Mouse (Mus musculus) hindbrain, embryonic 15.5 days (tissue): ENCODE measurements around the gene Map3k9. TPM values are rescaled to one million over a fixed set of nuclear protein-coding genes. Genes with fewer than 3 reads are reported as not detected.

Source experiments
- ATAC-seq: fragments of 200-750 bp; cut with Nextera tagmentation; 2 replicates; pipeline ENCODE4 v1.8.0; 2017; ENCODE audit warnings: low read depth, moderate number of reproducible peaks, moderate TSS enrichment; ENCODE audit not compliant: low FRiP score
- H3K27ac ChIP-seq: fragments of 300-500 bp; sonication (generic); replicated peaks from 2 replicates; pipeline ENCODE4 v1.5.1; 2015; ENCODE audit warnings: mild to moderate bottlenecking, inconsistent platforms
- H3K27me3 ChIP-seq: fragments of 300-500 bp; sonication (generic); 2 replicates; pipeline ENCODE4 v1.6.1; 2015; ENCODE audit warnings: control low read depth, inconsistent platforms
- H3K36me3 ChIP-seq: fragments of 300-500 bp; sonication (generic); 2 replicates; pipeline ENCODE4 v1.6.1; 2015; ENCODE audit warnings: control low read depth, inconsistent platforms
- H3K4me1 ChIP-seq: fragments of 300-500 bp; sonication (generic); replicated peaks from 2 replicates; pipeline ENCODE4 v1.6.1; 2015; ENCODE audit warnings: control low read depth, inconsistent platforms
- H3K4me2 ChIP-seq: fragments of 300-500 bp; sonication (generic); 2 replicates; pipeline ENCODE4 v1.6.1; 2015; ENCODE audit warnings: moderate library complexity, mild to moderate bottlenecking, inconsistent platforms
- H3K4me3 ChIP-seq: fragments of 300-500 bp; sonication (generic); 2 replicates; pipeline ENCODE4 v1.5.1; 2015; ENCODE audit warnings: mild to moderate bottlenecking, inconsistent platforms
- H3K9ac ChIP-seq: fragments of 300-500 bp; sonication (generic); 2 replicates; pipeline ENCODE4 v1.6.1; 2015; ENCODE audit warnings: inconsistent platforms
- H3K9me3 ChIP-seq: fragments of 300-500 bp; sonication (generic); 2 replicates; pipeline ENCODE4 v1.6.1; 2016; ENCODE audit warnings: control low read depth, inconsistent platforms
- WGBS: fragments of 180-500 bp; shearing (Covaris S2); methylation state at CpG from one replicate; pipeline ENCODE4 v1.1.7; 2015; 5-methylcytosine and 5-hydroxymethylcytosine counted together
- polyA plus RNA-seq: library from polyadenylated mRNA; unstranded; fragments of >200 nt; fragmentation: Nextera tagmentation; extraction: Ambion mirVana; gene quantifications from 2 replicates; pipeline ENCODE4 v1.2.1, GENCODE M21; 2015

Map3k9 gene
- polyA plus RNA-seq, 1 experiment from 2014 or later: 11.4 TPM

DNA sequence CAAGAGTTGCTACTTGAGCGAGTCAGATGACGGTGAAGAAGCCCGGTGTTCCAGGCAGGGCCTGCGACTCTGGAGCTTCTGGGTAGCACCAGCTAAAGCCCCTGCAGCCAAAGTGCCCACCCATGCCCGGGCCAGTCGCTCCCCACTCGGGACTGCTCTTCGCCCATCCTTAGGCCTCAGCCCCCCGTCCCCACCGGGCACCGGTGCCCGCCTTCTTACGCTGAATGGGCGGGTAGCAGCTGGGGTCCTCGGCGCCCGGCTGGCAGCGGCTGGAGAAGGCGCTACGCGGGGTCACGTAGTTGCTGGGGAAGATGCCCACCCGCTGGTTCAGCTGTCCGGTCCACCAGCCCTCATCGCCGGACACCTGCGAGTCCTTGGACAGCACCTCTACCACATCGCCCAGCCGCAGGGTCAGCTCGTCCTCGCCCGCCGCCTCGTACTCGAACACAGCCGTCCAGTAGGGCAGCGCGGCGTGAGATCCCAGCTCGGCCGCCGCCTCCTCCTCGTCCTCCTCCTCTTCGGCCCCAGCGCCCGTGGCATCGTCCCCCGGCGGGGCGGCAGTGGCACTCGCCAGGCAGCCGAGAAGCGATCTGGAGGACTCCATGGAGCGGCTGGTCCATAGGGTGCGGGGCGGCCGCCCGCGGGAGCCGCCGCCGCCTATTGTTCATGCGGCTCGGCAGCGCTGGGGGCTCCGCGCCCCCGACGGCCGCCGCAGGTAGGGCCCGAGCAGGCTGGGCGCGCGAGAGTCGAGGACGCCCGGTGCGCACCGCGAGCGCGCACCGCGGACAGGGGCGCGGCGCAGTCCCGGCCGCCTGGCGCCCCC is 493 bp downstream of the Map3k9 start:
- Histone ChIP-seq H3K4me2 (peak overlapping the region; percentile 59), H3K27me3 (no peaks in the 10 kb centered on the region), H3K9ac (peak overlapping the region; percentile 81), H3K4me1 (peaks cover 28% of the 10 kb centered on the region), H3K27ac (peak overlapping the region; percentile 80), H3K36me3 (no peaks in the 10 kb centered on the region), H3K4me3 (peak overlapping the region; percentile 64), H3K9me3 (no peaks in the 10 kb centered on the region)
- under 1% methylated on average over 64 of the region's 91 CpGs for WGBS
- ATAC-seq: peak; percentile 36

DNA sequence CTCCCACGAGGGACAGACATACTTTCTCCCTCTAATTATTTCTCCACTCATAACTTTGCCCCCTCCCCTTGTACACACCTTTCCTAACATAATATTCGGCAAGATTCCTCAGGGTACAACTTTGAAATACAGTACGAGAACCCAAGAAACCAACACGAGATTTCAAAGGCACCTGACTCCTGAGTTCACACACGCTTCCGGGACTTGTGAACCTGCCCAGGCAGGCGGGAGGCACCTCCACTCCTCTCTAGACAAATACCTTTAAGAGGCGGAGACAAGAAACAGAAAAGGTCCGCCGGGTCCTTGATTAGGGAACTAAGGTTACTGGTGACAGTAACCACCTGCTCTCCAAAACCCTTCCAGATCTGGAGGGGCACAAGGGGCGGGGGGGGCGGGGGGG is 1.1 kb downstream of the Map3k9 start:
- Histone ChIP-seq H3K9ac (peak overlapping the region; percentile 81), H3K4me3 (peak overlapping the region; percentile 64), H3K36me3 (no peaks in the 10 kb centered on the region), H3K27me3 (no peaks in the 10 kb centered on the region), H3K4me1 (peaks cover 28% of the 10 kb centered on the region), H3K27ac (no peak overlapping the region), H3K9me3 (no peaks in the 10 kb centered on the region), H3K4me2 (peak overlapping the region; percentile 59)
- 6% methylated on average over 12 of the region's 12 CpGs for WGBS
- no peak for ATAC-seq

DNA sequence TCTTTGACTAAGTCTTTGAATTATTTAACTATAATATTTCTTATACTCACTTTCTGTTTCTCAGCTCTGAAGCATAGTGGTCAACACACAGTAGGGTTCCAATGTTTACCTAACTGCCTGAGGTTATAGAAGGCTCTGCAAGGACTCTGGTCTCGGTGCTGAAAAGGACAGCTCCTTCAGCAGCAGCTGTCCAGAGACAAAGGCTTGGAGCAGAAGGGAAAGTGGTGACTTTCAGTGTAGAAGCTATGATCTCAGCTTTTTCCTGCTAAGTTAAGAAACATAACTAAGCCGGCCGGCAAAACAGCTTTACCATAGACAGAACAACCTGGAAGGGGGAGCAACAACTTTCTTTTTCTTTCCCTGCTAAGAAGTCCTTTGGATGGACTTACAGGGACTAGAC is 4.8 kb downstream of the Map3k9 start:
- Histone ChIP-seq H3K27me3 (no peaks in the 10 kb centered on the region), H3K27ac (no peak overlapping the region), H3K4me1 (peaks cover 20% of the 10 kb centered on the region), H3K4me2 (no peak overlapping the region), H3K36me3 (peaks cover 11% of the 10 kb centered on the region), H3K4me3 (no peak overlapping the region), H3K9me3 (no peaks in the 10 kb centered on the region), H3K9ac (no peak overlapping the region)
- ATAC-seq: no peak
- WGBS: 67% methylated on average over 3 of the region's 3 CpGs

DNA sequence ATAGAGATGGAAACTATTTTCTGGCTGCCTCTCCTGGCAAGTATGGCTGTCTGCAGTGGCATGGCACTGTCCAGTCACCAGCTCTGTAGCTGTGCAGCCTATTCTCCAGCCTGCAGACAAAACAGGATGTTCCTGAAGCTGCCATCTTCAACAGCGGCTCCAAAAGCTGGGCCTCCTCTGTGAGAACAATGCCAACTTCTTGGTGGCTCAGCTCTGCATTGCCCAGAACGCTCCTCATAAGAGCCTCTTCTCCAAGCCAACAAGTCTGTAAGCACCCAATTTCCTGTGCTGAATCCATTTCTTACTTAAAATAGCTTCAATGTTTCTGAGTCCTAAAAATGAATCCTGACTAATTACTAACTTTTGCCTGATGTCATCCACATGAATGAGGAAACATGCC is 5.3 kb downstream of the Map3k9 start:
- Histone ChIP-seq H3K4me3 (no peak overlapping the region), H3K9ac (no peak overlapping the region), H3K4me2 (no peak overlapping the region), H3K27me3 (no peaks in the 10 kb centered on the region), H3K27ac (no peak overlapping the region), H3K9me3 (no peaks in the 10 kb centered on the region), H3K4me1 (peaks cover 20% of the 10 kb centered on the region), H3K36me3 (peaks cover 11% of the 10 kb centered on the region)
- 86% methylated on average over 2 of the region's 2 CpGs for WGBS
- no peak for ATAC-seq

DNA sequence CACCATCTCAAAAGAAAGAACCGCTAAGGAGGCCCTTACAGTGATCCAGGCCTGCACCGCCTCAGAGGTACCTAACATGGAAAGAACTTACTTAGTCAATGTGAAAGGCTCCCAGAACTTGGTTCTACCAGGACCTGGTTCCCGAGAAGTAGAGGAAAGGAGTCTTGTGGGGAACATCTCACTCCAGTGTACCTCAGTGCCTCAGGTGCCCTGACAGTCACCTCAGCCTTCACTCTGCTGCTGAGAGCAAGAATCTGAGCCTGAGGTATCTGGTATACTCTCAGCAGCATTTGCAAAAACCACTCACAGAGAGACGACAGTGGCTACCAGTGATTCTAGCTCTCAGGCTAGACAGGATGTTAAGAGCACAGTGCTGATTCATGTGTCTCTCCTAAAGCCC is 6.8 kb downstream of the Map3k9 start:
- 90% methylated on average over 4 of the region's 4 CpGs for WGBS
- H3K4me2 ChIP-seq: no peak overlapping the region

DNA sequence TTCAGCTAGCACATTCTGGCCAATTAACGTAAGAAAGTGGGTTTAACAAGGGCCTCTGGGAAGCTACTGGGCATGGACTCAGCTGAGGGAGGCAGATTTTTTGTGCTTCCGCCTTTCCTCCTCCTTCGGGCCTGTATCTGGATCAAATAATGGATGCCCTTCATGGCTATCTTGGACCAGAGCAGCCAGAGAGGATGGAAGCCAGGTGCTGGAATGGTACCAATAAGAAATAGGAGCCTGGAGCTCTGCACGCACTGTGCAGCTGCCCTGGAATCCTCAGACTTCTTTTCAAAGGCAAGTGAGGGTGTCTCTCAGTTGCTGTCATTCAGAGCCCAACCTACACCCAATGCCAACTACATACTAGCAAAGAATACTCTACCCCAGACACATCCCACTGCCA is 11.5 kb downstream of the Map3k9 start:
- H3K4me2 ChIP-seq: no peak overlapping the region
- no peaks in the 10 kb centered on the region for H3K9me3 ChIP-seq
- no peak for ATAC-seq
- peaks cover 26% of the 10 kb centered on the region for H3K36me3 ChIP-seq
- no peaks in the 10 kb centered on the region for H3K27me3 ChIP-seq
- no peak overlapping the region for H3K27ac ChIP-seq
- no peak overlapping the region for H3K4me3 ChIP-seq
- H3K9ac ChIP-seq: no peak overlapping the region
- H3K4me1 ChIP-seq: no peaks in the 10 kb centered on the region
- 84% methylated on average over 4 of the region's 4 CpGs for WGBS

More for the DNA sequence above, 6.8 kb downstream of the Map3k9 start:
- Histone ChIP-seq H3K36me3 (peaks cover 21% of the 10 kb centered on the region), H3K4me3 (no peak overlapping the region), H3K4me1 (peaks cover 15% of the 10 kb centered on the region), H3K27me3 (no peaks in the 10 kb centered on the region), H3K9me3 (no peaks in the 10 kb centered on the region), H3K27ac (no peak overlapping the region), H3K9ac (no peak overlapping the region)
- ATAC-seq: no peak

DNA sequence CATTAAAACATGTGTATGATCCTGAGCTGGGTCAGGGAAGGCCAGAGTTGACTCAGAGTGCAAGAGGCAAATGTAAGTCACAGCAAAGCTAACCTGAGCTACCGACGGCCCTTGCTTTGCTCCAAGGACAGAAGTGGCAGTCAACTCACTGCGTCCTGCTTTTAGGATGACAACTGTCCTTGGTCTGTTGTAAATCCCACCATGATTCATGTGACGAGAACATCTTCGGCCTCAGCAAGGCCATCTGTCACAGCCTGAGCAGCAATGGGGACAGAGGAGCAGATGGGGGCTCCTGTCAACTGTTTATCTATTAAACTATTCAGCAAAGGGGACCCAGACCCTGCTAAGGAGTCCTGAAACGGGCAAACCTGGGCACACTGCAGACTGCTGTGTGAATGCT is 15.6 kb downstream of the Map3k9 start:
- Histone ChIP-seq H3K4me3 (no peak overlapping the region), H3K9ac (no peak overlapping the region), H3K36me3 (0 out of 2 replicates have a peak, but pooled peaks cover 13% of the 10 kb centered on the region), H3K4me1 (0 out of 2 replicates have a peak, but pooled peaks cover 3% of the 10 kb centered on the region), H3K27me3 (no peaks in the 10 kb centered on the region), H3K9me3 (no peaks in the 10 kb centered on the region), H3K4me2 (no peak overlapping the region), H3K27ac (no peak overlapping the region)
- ATAC-seq: no peak
- WGBS: 82% methylated on average over 6 of the region's 6 CpGs

DNA sequence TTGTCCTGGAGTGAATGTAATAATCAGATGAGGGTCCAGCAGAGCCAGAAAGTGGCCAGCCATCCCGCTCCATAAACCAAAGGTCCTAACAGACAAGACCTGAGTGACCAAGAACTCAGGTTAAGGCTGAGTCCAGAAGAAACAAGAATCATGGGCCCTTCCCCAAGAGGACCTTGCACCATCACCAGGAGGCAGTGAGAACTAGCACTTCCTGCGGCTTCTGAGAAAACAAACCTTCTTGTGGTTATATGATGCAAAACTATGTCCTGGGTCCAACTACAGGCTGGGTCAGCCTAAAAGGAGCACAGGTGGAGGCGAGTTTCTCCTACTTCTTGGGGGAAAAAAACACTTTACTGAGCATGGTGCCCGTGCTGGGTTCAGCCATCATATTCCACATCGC is 16.6 kb downstream of the Map3k9 start:
- H3K9ac ChIP-seq: no peak overlapping the region
- H3K9me3 ChIP-seq: no peaks in the 10 kb centered on the region
- WGBS: 98% methylated on average over 5 of the region's 5 CpGs
- H3K27ac ChIP-seq: no peak overlapping the region
- H3K36me3 ChIP-seq: 0 out of 2 replicates have a peak, but pooled peaks cover 5% of the 10 kb centered on the region
- no peak for ATAC-seq
- H3K4me2 ChIP-seq: no peak overlapping the region
- no peaks in the 10 kb centered on the region for H3K27me3 ChIP-seq
- 0 out of 2 replicates have a peak, but pooled peaks cover 3% of the 10 kb centered on the region for H3K4me1 ChIP-seq
- H3K4me3 ChIP-seq: no peak overlapping the region

DNA sequence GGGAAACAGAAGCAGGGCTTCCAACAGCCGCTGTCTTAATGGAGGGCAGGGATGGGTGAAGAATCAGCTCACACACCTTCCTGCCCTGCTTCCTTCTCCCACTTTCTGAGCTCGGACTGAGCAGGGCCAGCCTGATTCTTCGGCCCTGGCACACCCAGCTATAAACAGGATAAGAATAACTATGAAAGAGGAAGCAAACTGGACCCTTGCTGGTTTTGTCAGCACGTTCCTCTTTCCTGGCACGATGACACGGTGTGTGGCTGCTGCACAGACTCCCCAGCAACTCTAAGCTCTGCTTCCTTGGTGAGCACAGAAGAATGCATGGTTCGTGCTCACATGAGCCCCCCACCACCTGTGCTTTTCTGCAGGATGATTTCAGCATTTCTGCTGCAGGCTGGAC is 26.3 kb downstream of the Map3k9 start:
- Histone ChIP-seq H3K4me2 (no peak overlapping the region), H3K36me3 (no peaks in the 10 kb centered on the region), H3K4me1 (peaks cover 13% of the 10 kb centered on the region), H3K27ac (no peak overlapping the region), H3K27me3 (no peaks in the 10 kb centered on the region), H3K9me3 (no peaks in the 10 kb centered on the region), H3K9ac (no peak overlapping the region), H3K4me3 (no peak overlapping the region)
- ATAC-seq: 0 out of 2 replicates have a peak, but pooled peaks have one; percentile 66
- 48% methylated on average over 7 of the region's 7 CpGs for WGBS

DNA sequence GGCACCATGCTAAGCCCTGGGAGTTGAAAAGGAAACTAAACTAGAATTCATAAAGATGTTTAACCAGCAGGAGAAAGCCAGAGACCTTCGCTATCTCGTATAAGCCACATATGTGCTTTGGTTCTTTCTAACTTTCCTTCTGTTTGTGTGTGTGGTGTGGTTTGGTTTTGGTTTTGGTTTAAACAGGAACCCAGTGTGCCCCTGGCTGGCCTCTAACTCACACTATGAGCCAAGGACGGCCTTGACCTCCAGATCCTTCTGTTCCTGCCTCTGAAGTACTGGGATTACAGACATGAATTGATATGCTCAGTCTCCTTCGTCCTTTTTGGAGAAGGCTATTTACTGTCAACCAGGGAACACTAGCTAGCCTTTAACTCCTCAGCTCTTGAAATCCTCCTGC is 29.9 kb downstream of the Map3k9 start:
- Histone ChIP-seq H3K4me1 (peaks cover 20% of the 10 kb centered on the region), H3K27ac (no peak overlapping the region), H3K27me3 (no peaks in the 10 kb centered on the region), H3K36me3 (no peaks in the 10 kb centered on the region), H3K9me3 (no peaks in the 10 kb centered on the region), H3K4me2 (no peak overlapping the region), H3K4me3 (no peak overlapping the region), H3K9ac (no peak overlapping the region)
- no peak for ATAC-seq
- 83% methylated on average over 4 of the region's 4 CpGs for WGBS

DNA sequence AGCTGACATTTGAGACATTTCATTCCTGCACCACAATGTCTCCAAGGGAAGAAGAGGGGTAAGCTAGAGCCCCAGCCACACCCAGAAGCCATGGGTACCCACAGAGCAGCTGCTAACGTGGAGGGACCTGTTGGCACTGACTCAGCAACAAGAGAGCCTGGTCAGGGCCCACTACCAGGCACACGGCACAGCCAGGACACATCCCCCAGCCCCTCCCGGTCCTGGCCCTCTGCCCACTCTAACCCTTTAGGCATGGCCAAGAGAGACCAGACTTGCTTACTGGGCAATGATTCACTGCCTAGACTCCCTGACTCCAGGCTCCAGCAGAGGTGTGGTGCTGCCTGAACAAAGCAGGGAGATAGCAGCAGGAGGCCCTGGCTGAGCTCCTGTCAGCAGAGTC is 32.1 kb downstream of the Map3k9 start:
- Histone ChIP-seq H3K36me3 (no peaks in the 10 kb centered on the region), H3K4me2 (no peak overlapping the region), H3K4me3 (no peak overlapping the region), H3K9me3 (no peaks in the 10 kb centered on the region), H3K27me3 (no peaks in the 10 kb centered on the region), H3K9ac (no peak overlapping the region), H3K27ac (no peak overlapping the region), H3K4me1 (0 out of 2 replicates have a peak, but pooled peaks cover 7% of the 10 kb centered on the region)
- 55% methylated on average over 3 of the region's 3 CpGs for WGBS
- ATAC-seq: no peak

DNA sequence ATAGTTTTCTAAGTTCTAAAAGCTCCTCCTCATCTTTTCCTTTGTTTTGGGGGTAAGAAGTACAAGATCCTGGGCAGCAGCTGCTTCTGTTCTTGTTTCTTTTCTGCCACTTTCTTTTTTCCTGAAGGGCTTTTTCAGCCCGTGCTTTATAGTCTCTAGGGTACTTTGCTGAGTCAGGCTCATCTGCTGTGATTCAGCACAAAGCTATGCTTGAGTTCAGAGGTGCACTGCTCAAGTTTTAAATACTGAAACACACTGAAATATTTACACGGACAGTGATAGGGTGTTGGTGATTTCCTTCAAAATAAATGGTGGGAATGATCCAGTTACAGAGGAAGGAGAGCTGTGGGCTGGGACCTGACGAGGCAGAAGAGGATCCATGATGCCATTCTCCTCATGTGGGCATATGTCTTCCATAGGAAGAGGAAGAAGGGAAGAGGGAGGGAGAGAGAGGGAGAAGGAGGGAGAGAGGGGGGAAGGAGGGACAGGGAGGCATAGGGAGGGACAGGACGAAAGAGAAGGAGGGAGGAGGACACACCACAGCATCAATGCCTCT is 32.9 kb downstream of the Map3k9 start:
- no peak overlapping the region for H3K27ac ChIP-seq
- H3K27me3 ChIP-seq: no peaks in the 10 kb centered on the region
- H3K9ac ChIP-seq: no peak overlapping the region
- ATAC-seq: no peak
- no peak overlapping the region for H3K4me2 ChIP-seq
- no peaks in the 10 kb centered on the region; the same call in none of the 2 replicates for H3K36me3 ChIP-seq
- H3K4me1 ChIP-seq: 0 out of 2 replicates have a peak, but pooled peaks cover 7% of the 10 kb centered on the region
- no peaks in the 10 kb centered on the region for H3K9me3 ChIP-seq
- 61% methylated on average over 4 of the region's 4 CpGs for WGBS
- no peak overlapping the region for H3K4me3 ChIP-seq
